Mouse (Mus musculus): ENCODE results near the gene St3gal5. TPM values are rescaled to one million over a fixed set of nuclear protein-coding genes. Genes with fewer than 3 reads are reported as not detected.
"Not testable (repeated sequence)": the region's sequence is repeated elsewhere in the genome, so short reads cannot be mapped to it uniquely, and the experiment has no call there.

The St3gal5 gene
- 100 to 1,000 TPM; 157 to 182 (median 165) TPM for total RNA-seq (2022)

DNA sequence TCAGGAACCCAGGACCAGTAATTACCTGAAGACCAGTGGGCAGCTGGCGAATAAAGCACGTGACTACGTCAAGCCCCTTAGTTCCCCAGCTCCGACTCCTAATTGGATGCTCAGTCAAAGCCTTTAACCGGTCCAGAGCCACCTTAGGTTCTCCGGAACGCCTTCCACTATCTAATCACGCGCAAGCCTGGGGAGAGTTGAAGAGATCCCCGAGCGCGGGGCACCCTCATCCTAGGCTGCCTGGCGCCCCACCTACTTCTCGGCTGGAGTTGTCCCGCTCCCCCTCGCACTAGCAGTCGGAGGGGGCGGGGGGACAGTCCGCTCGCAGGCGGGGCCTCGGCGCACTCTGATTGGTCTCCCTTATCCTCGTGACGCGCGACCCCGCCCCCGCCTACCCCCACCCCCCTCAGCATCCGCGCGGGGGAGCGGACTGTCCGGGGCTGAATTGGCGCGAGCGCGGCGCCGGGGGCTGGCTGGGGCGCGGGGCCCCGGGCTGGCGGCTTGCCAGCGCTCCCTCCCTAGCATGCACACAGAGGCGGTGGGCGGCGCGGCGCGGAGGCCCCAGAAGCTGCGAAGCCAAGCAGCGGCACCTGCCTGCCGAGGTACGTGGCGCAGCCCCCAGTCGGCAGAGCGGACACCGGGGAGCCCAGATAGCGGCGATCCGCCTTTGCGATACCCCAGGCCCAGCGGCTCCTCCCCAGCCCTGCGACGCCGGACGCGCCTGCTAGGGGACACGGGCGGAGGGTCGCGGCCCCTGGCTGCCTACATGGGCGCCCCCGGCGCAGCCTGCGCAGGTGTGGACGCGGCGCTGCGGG is at the start of gene St3gal5:
Gene St3gal5 (plus strand): TSS at position 412 of the 815 bp plus-strand sequence.
- DNase-seq (ENCODE audit: low spot score in 2 of 2) = peak; percentile 72 to 94

DNA sequence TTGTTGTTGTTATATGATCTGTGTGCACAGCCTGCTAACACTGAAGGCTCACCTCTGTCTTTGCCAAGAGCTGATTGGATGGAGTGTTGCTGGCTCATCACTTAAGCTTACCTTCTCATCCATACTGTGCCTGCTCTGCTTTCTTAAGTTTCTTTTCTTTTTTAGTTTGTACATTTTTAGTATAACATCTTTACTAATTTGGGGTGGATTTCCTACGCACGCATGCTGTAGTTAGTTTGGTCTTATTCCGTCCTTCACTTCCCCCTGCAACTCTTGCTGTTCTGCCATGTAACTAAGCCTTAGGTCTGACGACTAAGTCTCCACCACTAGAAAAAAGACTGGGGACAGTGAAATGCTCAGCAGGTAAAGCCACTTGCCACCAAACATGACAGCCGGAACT is 48.7 kb upstream of the St3gal5 start:
- DNase-seq (ENCODE audit: low spot score in 2 of 2) = no peak

DNA sequence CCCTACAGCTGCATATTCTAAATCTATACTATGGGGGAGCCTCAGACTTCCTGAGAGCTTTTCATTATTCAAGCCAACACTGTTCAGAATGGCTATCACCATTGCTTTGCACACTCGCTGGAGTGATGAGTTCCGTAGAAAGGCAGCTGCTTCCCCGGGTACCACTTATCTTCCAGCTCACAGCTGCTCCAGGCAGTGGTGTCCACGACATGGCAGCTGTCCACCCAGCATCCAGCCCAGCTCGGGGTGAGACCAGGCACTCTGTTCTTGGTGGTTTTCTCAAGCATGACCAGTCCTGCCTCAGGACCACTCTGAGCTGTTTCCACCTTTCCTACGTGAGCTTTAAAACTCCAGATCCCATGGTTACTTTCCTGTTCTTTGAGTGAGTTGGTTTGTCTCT is 47.5 kb upstream of the St3gal5 start:
- no peak for DNase-seq (ENCODE audit: low spot score in 2 of 2)

DNA sequence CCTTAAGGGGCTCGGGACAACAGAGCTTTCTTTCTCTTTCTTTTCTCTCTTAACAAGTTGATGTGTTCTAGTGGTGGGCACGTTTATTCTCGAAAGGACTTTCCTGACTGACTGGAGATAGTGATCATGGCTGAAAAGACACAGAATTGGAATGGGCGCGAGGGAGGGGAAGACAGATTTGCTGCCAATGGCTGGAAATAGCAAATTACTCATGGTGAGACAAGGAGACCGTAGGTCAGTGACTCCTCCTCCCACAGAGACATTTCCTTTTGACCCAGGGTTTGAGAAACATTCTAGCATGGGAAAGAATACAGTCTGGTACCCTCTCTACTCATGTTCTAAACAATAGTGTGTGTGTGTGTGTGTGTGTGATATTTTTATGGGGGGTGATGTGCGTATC is 46.6 kb upstream of the St3gal5 start:
- DNase-seq (ENCODE audit: low spot score in 2 of 2) = no peak

DNA sequence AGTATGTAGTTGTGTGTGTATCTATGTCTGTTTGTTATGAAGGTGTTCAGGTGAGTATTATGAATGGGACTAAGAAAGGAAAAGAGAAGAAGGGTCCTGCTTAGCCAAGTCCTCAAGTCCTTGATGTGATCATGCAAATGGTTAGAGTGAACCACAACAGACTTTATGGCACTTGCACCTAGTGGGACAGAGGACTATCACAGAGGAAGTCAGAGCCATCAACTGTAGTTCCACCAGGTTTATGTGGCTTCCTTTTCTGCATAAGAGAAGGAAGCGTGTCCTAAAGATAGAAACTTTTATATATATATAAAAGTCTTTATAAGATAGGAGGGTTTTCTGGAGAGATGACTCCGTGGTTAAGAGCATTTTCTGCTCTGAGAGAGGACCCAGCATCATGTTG is 46.1 kb upstream of the St3gal5 start:
- no peak for DNase-seq (ENCODE audit: low spot score in 2 of 2)

DNA sequence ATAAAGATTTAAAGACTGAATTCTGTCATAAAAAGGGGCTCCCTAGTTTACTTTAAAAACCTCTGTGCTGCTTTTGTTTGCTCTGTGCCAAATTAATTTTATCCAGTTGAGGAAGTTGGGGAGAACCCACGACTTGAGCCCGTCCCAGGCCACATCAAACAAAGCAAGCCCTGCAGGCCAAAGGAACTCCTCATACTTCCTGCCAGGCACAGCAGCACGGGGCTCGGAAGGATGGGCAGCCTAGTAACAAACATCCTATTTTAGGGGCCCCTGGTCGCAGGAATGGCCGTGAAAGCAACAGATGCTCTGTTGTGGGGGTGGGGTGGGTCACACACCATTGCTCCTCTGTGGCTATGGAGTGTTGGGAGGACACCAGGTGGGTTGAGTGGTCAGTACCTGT is 45.6 kb upstream of the St3gal5 start:
- no peak for DNase-seq (ENCODE audit: low spot score in 2 of 2)

DNA sequence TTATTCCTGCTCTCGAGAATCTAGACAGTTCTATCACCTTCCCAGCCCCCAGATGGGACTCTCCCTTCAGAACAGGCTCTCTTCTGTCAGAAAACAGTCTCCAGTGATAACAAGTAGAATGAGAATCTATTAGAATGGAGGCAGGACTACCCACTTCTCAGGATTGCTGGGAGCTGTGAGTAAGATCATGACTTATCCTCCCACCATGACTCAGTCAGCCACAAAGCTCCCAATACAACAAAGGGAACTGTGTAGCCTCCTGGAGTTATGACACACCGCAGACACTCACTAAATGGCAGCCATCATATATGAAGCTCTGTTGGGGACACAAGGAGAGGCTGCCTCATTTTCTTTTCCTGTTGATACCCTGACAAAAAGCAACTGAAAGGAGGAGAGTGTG is 40.8 kb upstream of the St3gal5 start:
- no peak for DNase-seq (ENCODE audit: low spot score in 2 of 2)

DNA sequence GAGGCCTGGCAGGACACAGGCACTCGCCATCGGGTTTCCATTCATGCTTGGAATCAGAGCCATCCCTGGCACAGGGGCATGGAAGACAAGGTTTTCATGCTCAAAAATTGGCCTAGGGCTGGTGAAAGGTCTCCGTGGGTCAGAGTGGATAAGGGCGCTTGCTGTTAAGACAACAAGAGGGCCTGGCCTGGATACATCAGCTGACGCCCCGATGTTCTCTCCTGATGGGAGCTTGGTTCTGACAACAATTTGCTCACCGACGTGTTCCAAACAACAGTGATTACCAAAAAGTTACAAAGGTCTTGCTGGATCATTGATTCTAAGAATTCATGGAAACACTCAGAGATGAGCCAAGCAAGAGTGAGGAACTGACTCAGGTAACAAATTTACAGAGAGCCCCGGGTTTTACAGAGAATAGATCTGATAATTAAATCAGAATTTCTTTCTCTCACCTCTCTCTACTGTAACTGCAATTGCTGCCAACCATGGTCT is 38.9 kb upstream of the St3gal5 start:
- DNase-seq (ENCODE audit: low spot score in 2 of 2) = no peak

DNA sequence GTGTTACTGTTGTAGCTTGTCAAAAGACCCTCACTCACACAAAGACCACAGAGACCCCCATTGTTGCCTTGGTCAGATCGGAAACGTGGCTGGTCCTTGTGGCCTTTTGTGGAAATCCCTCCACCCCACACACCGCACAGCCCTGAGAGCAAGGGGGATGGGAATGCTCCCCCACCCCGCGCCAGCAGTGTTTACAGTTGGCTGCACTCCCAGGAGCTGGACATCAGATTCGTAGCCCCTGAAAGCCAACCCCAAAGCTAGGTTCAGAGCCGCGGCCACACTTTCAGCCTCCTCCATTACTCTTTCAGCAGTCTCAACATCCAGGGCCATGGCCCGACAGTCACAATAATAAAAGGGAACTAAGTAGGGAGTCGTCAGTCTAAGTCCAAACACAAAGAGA is 36.7 kb upstream of the St3gal5 start:
- DNase-seq (ENCODE audit: low spot score in 2 of 2) = not testable (repeated sequence)

DNA sequence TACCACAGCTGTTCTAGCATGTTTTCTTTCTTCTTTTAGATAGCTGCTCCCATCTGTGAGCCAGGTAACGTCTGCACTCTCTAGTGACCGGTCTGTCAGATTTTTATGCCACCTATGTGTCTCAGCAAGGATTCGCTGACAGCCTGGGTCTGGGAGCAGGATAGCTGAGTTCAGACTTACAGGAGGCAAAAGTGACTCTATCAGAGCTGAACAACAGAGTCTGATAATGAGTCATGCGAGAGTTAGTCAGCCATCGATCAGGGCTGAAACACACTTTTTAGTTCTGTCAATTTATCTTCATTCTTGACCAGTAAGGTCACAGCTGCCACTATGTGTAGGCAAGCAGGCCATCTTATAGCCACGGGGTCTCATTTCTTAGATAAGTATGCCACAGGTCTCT is 33.7 kb upstream of the St3gal5 start:
- DNase-seq (ENCODE audit: low spot score in 2 of 2) = no peak

DNA sequence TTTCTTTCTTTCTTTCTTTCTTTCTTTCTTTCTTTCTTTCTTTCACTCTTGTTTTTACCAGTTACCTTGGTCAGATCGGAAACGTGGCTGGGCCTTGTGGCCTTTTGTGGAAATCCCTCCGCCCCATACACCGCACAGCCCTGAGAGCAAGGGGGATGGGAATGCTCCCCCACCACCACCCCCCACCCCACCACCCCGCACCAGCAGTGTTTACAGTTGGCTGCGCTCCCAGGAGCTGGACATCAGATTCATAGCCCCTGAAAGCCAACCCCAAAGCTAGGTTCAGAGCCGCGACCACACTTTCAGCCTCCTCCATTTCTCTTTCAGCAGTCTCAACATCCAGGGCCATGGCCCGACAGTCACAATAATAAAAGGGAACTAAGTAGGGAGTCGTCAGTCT is 31.4 kb upstream of the St3gal5 start:
- DNase-seq (ENCODE audit: low spot score in 2 of 2) = no peak

DNA sequence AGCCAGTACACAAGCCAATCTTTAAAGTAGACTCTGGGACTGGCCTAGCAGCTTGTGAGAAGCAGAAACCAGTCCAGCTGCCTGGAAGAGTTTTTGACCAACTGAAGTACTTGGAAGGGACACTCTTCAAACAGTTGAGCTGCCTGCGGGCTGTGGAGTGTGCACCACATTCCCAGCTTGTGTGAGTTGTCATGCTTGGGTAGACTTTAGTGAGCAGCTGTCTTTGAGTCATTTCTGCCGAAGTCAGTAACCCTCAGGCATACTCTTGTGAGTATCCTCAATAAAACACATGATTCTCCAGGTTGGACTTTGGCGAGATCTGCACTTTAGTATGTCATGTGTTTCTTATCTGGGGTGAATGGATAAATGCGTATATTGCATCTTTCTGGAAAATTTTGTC is 29.0 kb upstream of the St3gal5 start:
- DNase-seq (ENCODE audit: low spot score in 2 of 2) = no peak

DNA sequence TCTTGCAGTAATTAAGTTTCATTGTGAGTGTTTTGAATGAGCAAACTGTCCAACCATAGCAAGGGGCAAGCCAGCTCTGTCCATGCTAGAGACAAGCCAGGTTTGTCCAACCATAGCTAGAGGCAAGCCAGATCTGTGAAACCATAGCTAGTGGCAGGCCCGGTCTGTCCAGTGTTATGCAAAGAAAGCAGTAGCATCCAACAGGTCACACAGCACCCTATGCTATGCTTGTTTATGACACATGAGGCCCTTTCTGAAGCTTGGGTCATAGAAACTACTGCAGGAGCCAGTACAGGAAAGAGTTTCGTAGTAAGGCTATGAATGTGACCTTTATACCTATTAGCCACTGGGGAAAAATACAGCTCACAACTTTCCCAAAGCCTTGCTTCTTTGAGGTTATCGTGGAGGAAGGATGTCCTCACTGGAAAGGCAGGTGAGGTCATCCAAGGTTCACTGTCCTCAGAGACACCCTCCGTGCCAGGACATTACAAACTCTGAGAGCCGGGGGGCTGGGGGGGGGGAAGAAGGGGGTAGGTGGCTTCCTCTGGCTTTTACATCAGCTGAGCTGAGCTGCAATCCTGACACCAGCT is 26.0 kb upstream of the St3gal5 start:
- DNase-seq (ENCODE audit: low spot score in 2 of 2) = no peak

DNA sequence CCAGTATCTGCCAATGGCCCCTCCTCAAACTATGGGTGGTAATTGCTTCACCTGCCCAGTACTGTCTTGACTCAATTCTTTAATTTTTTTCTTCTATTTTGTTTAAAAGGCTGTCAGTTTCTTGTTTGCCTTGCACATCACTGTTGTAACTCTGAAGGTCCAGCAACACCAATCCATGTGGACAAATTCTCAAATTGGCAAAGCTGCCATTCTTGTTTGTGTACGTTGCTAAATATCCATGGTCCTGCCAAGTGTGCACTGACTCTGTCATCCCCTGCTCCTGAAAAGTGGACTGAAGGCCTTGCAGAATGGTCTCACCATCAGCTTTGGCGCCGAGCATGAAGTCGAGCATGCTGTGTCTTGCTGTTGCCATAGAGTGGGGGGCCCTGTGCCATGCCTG is 23.6 kb upstream of the St3gal5 start:
- DNase-seq (ENCODE audit: low spot score in 2 of 2) = no peak

DNA sequence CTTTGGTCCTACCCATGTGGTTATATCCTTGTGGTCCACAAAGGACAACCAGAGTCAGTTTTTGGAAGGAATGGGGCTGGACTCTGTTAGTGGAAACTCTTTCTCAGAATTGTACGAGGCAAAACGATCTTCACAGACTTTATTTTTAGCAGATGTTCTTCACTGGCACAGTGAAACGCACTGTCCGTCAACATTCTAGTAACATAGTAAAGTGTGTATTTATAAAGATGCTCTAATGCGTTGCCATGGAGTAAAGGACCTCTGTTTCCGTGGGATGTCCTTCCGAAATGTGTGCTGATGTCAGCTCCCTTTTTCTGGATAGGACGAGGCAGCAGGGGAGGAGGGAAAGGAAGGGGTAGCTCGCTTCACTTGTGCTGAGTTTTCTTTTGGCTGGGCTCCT is 20.9 kb upstream of the St3gal5 start:
- no peak for DNase-seq (ENCODE audit: low spot score in 2 of 2)

DNA sequence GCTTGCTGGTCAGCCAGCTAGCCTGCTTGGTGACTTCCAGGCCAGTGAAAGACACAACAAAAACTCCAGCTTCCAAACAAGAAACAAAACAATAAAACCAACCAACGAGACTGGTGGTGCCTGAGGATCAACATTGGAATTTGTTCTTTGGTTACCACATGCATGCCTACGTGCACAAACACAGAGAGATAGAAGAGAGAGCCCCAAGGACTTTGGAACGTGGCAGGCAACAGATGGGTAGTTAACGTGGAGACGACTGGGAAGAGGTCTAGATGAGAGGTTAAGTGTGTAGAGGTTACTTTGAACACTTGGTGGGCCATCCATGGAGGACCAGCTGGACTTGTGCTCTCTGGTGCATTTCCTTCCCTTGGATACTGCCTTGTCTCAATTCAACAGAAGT is 19.2 kb upstream of the St3gal5 start:
- no peak for DNase-seq (ENCODE audit: low spot score in 2 of 2)

DNA sequence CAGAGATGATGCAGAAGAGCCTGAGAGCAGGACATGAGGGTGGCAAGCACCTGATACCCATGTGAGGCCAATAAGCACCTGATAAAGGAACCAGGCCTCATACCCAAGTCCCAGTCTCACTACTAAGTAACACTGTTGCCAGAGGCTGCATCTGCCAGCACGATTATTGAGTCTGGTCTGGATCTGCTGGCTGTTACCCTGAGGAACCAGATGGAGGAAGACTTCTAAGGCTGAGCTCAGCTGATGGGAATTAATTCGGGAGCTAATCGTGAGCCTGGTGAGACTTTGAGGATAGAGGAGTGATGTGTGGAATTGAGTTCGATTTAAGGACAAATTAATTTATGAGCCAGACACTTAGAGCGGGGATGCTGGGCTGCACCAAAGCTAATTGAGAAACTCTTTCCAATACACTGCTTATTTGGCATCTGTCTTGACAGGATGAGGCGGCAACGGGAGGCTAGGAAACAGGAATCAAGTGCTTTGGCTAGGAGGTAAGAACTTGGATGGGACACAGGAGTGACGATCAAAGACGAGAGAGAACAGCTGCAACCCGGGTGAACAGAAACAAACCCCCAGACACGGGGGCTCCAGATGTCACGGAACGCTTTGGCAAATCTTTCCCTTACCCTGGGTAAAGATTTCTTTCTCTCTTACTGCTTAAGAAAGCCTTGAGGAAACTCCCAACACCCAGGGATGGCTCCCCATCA is 15.9 kb upstream of the St3gal5 start:
- no peak for DNase-seq (ENCODE audit: low spot score in 2 of 2)

DNA sequence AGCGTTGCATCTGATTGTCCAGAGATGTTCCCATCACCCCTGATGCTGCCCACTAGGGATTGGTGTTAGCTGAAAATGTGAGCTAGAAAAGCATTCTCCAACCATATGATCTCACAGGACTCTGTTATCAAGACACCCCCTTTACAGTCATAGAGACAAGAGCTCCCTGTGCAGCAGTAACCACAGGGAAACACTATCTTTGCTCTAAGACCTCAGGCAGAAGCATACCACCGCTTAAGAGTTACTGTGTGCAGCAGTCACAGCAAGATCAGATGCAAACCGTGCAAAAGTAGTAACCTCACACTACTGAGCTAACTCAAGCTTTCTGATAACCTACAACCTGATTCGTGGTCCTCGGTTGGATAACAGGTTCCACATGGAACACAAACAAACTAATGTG is 10.0 kb upstream of the St3gal5 start:
- DNase-seq (ENCODE audit: low spot score in 2 of 2) = no peak

DNA sequence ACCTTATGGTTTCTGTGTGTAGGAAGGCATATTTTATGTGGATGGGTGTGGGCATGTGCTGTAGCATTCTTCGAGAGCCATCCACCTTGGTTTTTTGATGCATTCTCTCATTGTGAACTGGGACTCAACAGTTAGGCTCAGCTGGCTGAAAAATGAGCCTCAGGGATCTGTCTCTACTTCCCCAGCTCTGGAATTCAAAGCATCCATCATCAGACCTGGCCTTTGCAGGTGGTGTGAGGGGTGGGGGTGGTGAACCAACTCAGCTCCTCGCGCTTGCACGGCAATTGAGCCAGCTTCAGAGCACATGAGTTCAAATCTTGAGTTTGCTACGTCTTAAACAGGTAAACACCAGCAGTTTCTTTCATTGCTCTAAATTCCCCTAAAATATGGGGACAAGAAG is 7.5 kb upstream of the St3gal5 start:
- DNase-seq (ENCODE audit: low spot score in 2 of 2) = no peak

DNA sequence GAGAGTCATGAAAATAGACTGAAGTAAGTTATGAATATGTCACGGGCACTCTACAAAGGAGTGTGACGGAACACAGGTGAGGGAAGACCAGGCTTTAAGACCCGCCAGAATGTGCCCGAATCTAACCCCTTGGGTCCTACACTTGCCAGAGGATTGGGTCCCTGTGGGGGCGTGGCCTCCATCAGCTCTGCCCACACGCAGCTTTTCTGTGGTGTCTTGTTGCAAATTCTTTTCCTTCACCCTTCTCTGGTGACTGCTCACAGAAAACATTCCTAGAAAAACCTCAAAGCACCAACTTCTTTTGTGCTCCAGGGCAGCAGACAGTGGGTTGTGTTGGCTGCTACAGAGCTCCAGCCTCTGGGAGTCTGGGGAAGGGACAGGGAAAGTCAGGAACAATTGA is 6.4 kb upstream of the St3gal5 start:
- DNase-seq (ENCODE audit: low spot score in 2 of 2) = no peak

DNA sequence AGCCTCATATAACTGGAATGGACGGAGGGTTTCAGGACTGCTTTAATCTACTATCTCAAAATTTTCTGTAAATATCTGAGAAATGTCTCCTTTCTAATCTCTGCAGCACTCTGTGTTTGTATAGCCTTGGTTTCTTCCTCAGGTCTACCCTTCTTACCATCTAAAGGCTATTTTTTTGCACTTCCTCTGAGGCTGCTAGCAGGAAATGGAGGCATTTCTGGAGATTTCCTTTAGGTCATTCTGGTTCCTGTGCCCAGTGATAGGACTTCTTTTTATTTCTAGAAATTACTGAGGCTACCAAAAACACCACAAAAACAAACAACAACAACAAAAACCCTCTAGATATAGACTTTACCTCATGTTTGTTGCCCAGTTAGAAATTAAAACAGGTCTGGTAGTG is 4.3 kb upstream of the St3gal5 start:
- DNase-seq (ENCODE audit: low spot score in 2 of 2) = no peak

DNA sequence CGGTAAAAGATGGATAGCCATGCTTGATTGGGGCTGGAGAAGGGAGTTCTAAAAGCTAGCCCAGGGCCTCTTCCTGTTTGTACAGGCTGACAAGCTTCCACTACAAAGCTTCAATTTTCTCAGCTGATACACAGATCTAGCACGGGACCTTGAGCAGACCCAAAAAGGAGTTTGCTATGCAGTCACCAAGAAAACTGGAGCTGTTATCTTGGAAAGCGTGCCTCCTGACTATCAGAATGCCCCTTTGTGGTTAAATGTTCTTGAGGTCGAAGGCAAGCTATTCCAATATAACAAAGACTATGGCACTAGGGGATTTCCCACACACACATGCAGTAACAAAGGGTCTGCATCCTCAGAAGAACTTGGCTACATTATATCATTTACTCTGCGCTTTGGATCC is 1.2 kb upstream of the St3gal5 start:
- DNase-seq (ENCODE audit: low spot score in 2 of 2) = no peak

DNA sequence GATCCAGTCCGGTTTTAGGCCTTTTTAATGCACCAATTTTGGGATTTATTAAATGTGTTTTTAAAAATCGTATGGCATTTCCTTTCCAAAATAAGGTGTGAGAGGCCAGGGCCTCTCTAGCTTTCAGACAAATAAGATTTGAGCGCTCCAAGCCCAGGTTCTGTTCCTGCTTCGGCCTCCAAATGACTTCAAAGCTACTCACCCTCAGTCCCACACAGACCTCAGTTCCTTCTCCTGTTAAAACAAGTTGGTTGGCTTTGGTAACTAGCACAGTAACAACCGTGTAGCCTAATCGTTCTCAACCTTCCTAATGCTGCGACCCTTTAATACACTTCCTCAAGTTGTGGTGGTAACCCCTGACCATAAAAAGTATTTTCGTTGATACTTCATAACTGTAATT is 723 bp upstream of the St3gal5 start:
- DNase-seq (ENCODE audit: low spot score in 2 of 2) = no peak
